Mouse (Mus musculus): ENCODE results near the gene Nfyb.

Gene Nfyb

GRCm38 (mm10) chr10:82763840-82764631, at the start of gene Nfyb:
Gene Nfyb, minus strand, starts transcription at chr10:82764144.
- in situ Hi-C loops (cut with MboI): no loop called here

DNA sequence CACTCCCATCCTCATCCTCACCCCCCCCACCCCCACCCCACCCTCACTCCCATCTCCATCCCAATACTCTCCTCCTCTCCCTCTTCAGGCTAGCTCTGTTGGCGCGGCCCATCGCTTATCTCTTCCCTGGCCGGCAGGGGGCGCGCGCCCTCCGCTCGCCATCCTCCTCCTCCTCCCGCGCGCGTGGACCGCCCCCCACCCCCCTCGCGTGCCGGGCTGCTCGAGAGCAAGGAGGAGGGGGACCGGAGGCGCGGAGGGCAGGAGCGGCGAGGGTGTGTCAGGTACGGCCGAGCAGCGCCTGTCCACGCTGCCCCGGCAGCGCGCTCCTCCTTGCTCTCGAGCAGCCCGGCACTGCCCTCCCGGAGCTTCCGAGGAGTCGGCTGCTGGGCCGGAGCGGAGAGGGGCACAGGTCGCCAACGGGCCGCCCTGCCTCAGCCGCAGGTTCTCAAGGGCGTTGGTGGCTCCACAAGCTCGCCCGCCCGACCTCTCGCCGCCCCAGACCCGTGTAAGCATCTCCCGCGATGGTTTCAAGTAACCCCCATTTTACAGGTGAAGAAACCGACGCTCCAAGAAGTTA, 48.0 kb upstream of the Nfyb start:
- in situ Hi-C loops (cut with MboI): loop anchor here (5.0 kb wide), 1 partner anchor 90 kb away; no protein-coding TSS in a partner anchor

- in situ Hi-C loops (cut with MboI): loop anchor here (10.0 kb wide), 1 partner anchor 395 kb away; no protein-coding TSS in a partner anchor
Observed at GRCm38 (mm10) chr10:82809352-82809751, 45.4 kb upstream of the Nfyb start.

- in situ Hi-C loops (cut with MboI): loop anchor here (10.0 kb wide), 1 partner anchor 396 kb away; no protein-coding TSS in a partner anchor
Observed at GRCm38 (mm10) chr10:82808891-82809290, 44.9 kb upstream of the Nfyb start.

- in situ Hi-C loops (cut with MboI): loop anchor here (10.0 kb wide), 1 partner anchor 397 kb away; no protein-coding TSS in a partner anchor
Observed at GRCm38 (mm10) chr10:82808155-82808554, 44.2 kb upstream of the Nfyb start.

DNA sequence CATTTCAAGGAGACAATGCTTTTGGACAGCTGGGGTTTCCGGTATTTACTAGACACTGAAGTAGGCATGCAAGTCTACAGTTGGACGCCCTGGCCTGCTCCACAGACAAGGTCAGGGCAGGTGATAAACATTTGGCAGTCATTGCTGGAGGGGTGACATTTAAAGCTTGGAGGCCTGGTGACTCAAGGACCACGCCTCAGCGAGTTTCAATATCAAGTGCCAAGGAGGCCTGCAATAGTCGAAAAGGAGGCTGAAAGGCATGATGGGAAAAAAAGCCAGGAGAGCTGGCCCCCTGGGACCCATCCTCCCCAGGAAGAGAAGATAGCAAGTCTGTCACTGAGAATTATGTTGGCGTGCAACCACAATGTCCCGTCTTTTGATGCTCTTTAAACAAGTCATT, 43.3 kb upstream of the Nfyb start:
- in situ Hi-C loops (cut with MboI): loop anchor here (10.0 kb wide), 1 partner anchor 398 kb away; no protein-coding TSS in a partner anchor

DNA sequence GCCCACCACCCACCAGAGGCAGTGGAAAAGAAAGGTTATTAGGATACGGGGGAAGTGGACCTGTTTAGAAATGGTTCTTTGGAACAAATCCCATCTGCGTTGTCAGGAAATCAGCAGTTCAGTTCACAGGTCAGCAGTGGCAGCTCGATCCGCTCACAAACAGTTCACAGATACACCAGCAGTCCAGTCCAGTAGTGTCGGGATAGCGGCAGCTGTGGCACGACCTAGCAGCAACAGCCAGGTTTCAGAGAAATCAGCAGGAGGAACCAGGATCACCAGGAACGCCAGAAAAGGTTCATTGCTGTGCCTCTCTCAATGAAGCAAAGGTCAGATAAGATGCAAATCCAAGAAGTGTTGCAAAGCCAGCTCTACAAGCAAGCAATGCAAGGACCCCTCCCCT, 42.5 kb upstream of the Nfyb start:
- in situ Hi-C loops (cut with MboI): loop anchor here (10.0 kb wide), 1 partner anchor 398 kb away; no protein-coding TSS in a partner anchor

- in situ Hi-C loops (cut with MboI): loop anchor here (10.0 kb wide), 1 partner anchor 400 kb away; no protein-coding TSS in a partner anchor
Observed at GRCm38 (mm10) chr10:82805111-82805510, 41.2 kb upstream of the Nfyb start.

- in situ Hi-C loops (cut with MboI): loop anchor here (10.0 kb wide), 1 partner anchor 400 kb away; no protein-coding TSS in a partner anchor
Observed at GRCm38 (mm10) chr10:82804396-82804795, 40.5 kb upstream of the Nfyb start.

- in situ Hi-C loops (cut with MboI): loop anchor here (10.0 kb wide), 1 partner anchor 405 kb away; no protein-coding TSS in a partner anchor
Observed at GRCm38 (mm10) chr10:82800094-82800493, 36.1 kb upstream of the Nfyb start.

DNA sequence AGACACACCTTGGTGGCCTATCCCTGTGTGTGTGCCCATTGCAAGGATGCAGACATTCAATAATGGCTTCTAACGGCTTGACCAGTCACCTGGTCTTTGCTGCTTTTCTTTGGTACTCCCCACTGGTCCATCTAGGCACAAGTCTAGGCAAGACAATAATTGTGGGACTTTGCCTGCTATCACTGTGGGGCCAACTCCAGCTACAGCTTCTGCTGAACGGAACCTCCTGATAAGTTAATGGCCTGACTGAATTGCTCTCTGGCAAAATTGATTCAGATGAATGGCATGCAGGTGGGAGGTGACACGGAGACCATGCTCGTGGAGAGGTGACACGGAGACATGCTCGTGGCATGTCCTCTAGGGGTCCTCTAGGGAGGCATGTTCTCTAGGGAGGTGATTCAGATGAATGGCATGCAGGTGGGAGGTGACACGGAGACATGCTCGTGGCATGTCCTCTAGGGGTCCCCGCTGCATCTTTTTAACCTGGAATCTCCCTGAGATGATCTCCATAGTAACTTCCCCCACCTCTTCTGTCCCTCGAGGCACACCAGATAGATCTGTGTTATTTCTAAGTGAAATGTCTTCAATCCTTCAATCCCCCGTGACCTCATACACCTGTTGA, 34.5 kb upstream of the Nfyb start:
- in situ Hi-C loops (cut with MboI): no loop called here

GRCm38 (mm10) chr10:82797119-82797491, 33.2 kb upstream of the Nfyb start:
- in situ Hi-C loops (cut with MboI): no loop called here

- in situ Hi-C loops (cut with MboI): no loop called here
Observed at GRCm38 (mm10) chr10:82796471-82797118, 32.7 kb upstream of the Nfyb start.

- in situ Hi-C loops (cut with MboI): no loop called here
Observed at GRCm38 (mm10) chr10:82795767-82796166, 31.8 kb upstream of the Nfyb start.

- in situ Hi-C loops (cut with MboI): no loop called here
Observed at GRCm38 (mm10) chr10:82795071-82795731, 31.3 kb upstream of the Nfyb start.

- in situ Hi-C loops (cut with MboI): no loop called here
Observed at GRCm38 (mm10) chr10:82792311-82792710, 28.4 kb upstream of the Nfyb start.

DNA sequence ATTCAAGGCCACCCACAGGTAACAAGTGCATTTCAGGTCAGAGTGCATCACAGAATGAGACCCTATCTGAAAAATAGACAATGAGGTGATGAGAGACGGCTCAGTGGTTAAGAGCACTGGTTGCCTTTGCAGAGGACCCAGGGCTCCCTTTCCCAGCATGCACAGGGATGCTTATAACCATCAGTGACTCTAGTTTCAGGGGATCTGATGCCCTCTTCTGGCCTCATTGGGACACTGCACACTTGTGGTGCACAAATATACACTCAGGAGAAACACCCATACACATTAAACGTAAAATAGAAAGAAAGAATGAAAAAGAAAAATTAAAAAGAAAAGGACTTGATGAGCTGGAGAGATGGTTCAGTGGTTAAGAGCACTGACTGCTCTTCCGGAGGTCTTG, 27.8 kb upstream of the Nfyb start:
- in situ Hi-C loops (cut with MboI): no loop called here

GRCm38 (mm10) chr10:82790504-82790903, 26.6 kb upstream of the Nfyb start:
- in situ Hi-C loops (cut with MboI): no loop called here

DNA sequence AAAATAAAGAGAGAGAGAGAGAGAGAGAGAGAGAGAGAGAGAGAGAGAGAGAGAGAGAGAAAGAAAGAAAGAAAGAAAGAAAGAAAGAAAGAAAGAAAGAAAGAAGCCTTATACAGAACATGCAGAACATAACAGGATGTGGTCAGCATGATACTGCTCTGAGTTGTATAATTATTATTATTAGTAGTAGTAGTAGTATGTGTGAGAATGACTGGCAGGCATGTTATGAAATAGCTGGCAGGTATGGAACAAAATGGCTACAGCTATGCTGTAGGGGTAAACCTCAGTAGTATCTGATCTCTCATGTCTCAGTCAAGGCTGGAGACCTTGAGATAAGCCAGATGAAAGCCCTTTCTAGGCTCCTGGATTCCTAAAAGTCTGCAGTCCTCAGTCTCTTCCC, 25.2 kb upstream of the Nfyb start:
- in situ Hi-C loops (cut with MboI): no loop called here

DNA sequence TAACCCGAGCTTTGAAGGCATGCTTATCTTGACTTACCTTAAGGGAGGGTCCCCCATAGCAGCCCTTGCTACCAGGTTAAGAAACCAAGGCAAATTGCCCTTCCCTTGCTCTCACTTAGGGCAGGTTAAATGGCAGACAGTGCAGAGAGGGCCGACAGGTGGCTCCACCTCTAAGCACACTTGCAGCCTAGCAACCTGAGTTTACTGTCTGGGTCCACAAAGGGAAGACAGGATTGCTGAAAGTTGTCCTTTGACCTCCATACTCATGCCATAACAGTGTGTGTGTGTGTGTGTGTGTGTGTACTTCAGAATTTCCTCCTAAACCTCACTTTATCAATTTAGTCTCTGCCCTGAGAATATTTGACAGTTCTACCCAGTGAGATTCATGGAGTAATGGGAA, 18.5 kb upstream of the Nfyb start:
- in situ Hi-C loops (cut with MboI): no loop called here

GRCm38 (mm10) chr10:82780816-82781215, 16.9 kb upstream of the Nfyb start:
- in situ Hi-C loops (cut with MboI): no loop called here
